Mouse (Mus musculus) embryonic facial prominence, embryonic 15.5 days (tissue): ENCODE results near the gene Ednra. TPM values are rescaled to one million over a fixed set of nuclear protein-coding genes. Genes with fewer than 3 reads are reported as not detected.

ENCODE experiments used
- ATAC-seq: fragments of 200-750 bp; cut with Nextera tagmentation; 2 replicates; pipeline ENCODE4 v1.8.0; 2017; ENCODE audit warnings: low read depth, moderate TSS enrichment; ENCODE audit not compliant: insufficient number of reproducible peaks, low FRiP score, low TSS enrichment
- H3K27ac ChIP-seq: fragments of 300-500 bp; sonication (generic); replicated peaks from 2 replicates; pipeline ENCODE4 v1.5.1; 2015; ENCODE audit warnings: mild to moderate bottlenecking, inconsistent platforms
- H3K27me3 ChIP-seq: fragments of 300-500 bp; sonication (generic); 2 replicates; pipeline ENCODE4 v1.6.1; 2015; ENCODE audit warnings: inconsistent platforms
- H3K36me3 ChIP-seq: fragments of 300-500 bp; sonication (generic); 2 replicates; pipeline ENCODE4 v1.6.1; 2015; ENCODE audit warnings: mild to moderate bottlenecking, inconsistent platforms
- H3K4me1 ChIP-seq: fragments of 300-500 bp; sonication (generic); 2 replicates; pipeline ENCODE4 v1.6.1; 2015; ENCODE audit warnings: inconsistent platforms
- H3K4me2 ChIP-seq: fragments of 300-500 bp; sonication (generic); replicated peaks from 2 replicates; pipeline ENCODE4 v1.6.1; 2015; ENCODE audit warnings: mild to moderate bottlenecking, inconsistent platforms
- H3K4me3 ChIP-seq: fragments of 300-500 bp; sonication (generic); replicated peaks from 2 replicates; pipeline ENCODE4 v1.5.1; 2015; ENCODE audit warnings: mild to moderate bottlenecking, inconsistent platforms
- H3K9ac ChIP-seq: fragments of 300-500 bp; sonication (generic); 2 replicates; pipeline ENCODE4 v1.6.1; 2015; ENCODE audit warnings: inconsistent platforms
- H3K9me3 ChIP-seq: fragments of 300-500 bp; sonication (generic); replicated peaks from 2 replicates; pipeline ENCODE4 v1.6.1; 2016; ENCODE audit warnings: inconsistent platforms
- WGBS: fragments of 180-500 bp; shearing (Covaris S2); methylation state at CpG from one replicate; pipeline ENCODE4 v1.1.7; 2015; 5-methylcytosine and 5-hydroxymethylcytosine counted together
- polyA plus RNA-seq: library from polyadenylated mRNA; unstranded; fragments of >200 nt; fragmentation: Nextera tagmentation; extraction: Ambion mirVana; gene quantifications from 2 replicates; pipeline ENCODE4 v1.2.1, GENCODE M21; 2015

The Ednra gene
- polyA plus RNA-seq, 1 experiment from 2014 or later = 56.9 TPM

GRCm38 (mm10) chr8:77683356-77684106 is 40.7 kb downstream of the Ednra start:
- Histone ChIP-seq H3K36me3 (peaks cover 3% of the 10 kb centered on the region; the same call in 1 of the 2 replicates), H3K9me3 (no peaks in the 10 kb centered on the region), H3K4me1 (peaks cover 20% of the 10 kb centered on the region), H3K27me3 (no peaks in the 10 kb centered on the region), H3K4me3 (no peak overlapping the region), H3K4me2 (no peak overlapping the region), H3K27ac (no peak overlapping the region), H3K9ac (no peak overlapping the region)
- no peak for ATAC-seq
- WGBS = 61% methylated on average over 6 of the region's 6 CpGs

DNA sequence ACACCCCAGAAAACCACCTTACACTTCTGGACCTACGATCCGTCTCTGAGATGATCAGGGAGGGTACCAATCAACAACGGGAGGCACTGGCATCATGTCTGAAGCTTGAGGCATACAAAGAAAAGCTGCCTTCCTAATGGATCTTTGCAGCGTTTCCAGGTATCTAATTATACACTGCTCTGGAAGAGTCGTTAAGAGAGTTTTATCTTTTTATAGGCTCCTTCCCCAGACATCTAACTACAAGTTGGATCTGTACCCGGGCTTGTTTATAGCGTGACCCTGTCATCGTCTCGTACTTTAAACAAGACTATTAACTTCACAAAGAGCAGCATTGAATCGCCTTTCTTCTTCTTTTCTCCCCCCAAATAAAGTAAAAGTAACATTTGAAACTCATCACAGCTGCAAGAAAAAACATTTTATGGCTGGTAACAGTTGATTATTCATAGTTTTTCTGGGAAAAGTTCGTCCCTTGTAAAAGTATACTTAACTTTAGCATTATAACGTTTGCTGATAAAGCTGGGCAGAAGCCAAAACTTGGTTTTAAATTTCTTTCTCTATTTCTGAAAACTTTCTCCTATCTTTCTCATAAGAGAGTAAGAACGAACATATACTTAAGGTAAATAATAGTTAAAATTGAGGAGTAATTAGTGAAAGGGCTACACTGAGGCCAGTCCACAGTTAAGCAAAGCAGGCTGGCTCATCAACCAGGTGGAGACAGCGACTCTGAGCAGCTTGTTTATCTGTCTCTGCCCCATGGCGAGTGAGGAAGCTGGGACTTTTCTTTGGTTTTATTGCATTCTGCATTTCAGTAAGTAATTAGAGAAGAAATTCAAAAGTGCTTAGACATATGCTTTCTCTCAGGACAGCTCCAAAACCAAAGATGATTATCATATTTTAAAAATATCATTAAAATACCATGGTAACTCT is 42.0 kb downstream of the Ednra start:
- H3K9me3 ChIP-seq = no peaks in the 10 kb centered on the region
- H3K4me1 ChIP-seq = peaks cover 20% of the 10 kb centered on the region
- no peak overlapping the region for H3K27ac ChIP-seq
- peaks cover 3% of the 10 kb centered on the region; the same call in 1 of the 2 replicates for H3K36me3 ChIP-seq
- 24% methylated on average over 15 of the region's 15 CpGs for WGBS
- H3K4me2 ChIP-seq = 0 out of 2 replicates have a peak overlapping the region, but pooled peaks have one; percentile 8
- no peak for ATAC-seq
- H3K27me3 ChIP-seq = no peaks in the 10 kb centered on the region
- no peak overlapping the region for H3K4me3 ChIP-seq
- no peak overlapping the region for H3K9ac ChIP-seq

DNA sequence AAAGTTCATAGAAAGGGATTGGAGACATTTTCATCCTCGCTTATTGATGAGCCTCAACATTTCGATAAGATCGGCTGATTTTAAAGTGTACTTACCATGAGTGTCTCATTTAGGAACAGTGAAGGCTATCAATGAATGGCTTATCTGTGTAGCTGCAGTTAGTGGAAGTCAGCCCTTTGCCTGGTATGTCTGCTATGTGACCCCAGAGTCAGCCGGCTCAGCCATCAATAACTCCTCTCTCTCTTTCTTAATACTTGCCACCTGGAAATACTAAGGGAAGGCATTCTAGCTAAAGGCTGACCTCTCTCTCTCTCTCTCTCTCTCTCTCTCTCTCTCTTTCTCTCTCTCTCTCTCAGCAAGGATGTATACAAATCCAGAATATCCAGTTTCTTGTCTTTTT is 52.2 kb downstream of the Ednra start:
- ATAC-seq = no peak
- peaks cover 20% of the 10 kb centered on the region for H3K4me1 ChIP-seq
- no peak overlapping the region for H3K9ac ChIP-seq
- no peak overlapping the region for H3K27ac ChIP-seq
- H3K27me3 ChIP-seq = no peaks in the 10 kb centered on the region
- no peaks in the 10 kb centered on the region for H3K9me3 ChIP-seq
- no peak overlapping the region for H3K4me3 ChIP-seq
- WGBS = 51% methylated on average over 4 of the region's 4 CpGs
- H3K36me3 ChIP-seq = peaks cover 30% of the 10 kb centered on the region; the same call in 1 of the 2 replicates
- no peak overlapping the region for H3K4me2 ChIP-seq

GRCm38 (mm10) chr8:77670612-77671363 is 53.5 kb downstream of the Ednra start:
- no peak overlapping the region for H3K4me3 ChIP-seq
- no peak overlapping the region for H3K4me2 ChIP-seq
- H3K4me1 ChIP-seq = peaks cover 20% of the 10 kb centered on the region
- peaks cover 40% of the 10 kb centered on the region for H3K36me3 ChIP-seq
- H3K9me3 ChIP-seq = no peaks in the 10 kb centered on the region
- ATAC-seq = no peak
- H3K27ac ChIP-seq = peak overlapping the region; percentile 63
- 55% methylated on average over 4 of the region's 4 CpGs for WGBS
- no peak overlapping the region for H3K9ac ChIP-seq
- no peaks in the 10 kb centered on the region for H3K27me3 ChIP-seq

DNA sequence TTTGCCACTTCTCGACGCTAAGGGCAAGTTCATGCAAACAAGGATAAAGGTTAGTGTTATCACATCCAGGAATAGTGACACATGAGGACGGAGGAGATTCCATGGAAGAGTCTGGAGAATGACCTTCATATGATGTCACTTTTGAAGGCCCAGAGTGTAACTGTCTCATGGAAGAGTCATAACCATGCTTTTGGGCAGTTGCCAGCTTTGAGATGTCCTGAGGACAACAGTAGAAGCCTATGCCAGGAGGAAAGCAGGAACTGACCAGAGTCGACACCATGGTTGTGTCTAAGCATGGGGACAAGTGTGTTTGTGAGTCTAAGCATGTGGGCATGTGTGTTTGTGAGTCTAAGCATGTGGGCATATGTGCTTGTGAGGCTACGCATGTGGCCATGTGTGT is 56.3 kb downstream of the Ednra start:
- H3K27ac ChIP-seq = no peak overlapping the region
- H3K4me2 ChIP-seq = no peak overlapping the region
- H3K9me3 ChIP-seq = no peaks in the 10 kb centered on the region
- H3K36me3 ChIP-seq = peaks cover 57% of the 10 kb centered on the region
- H3K4me3 ChIP-seq = no peak overlapping the region
- H3K9ac ChIP-seq = no peak overlapping the region
- H3K4me1 ChIP-seq = peaks cover 16% of the 10 kb centered on the region
- ATAC-seq = no peak
- H3K27me3 ChIP-seq = no peaks in the 10 kb centered on the region
- WGBS = 89% methylated on average over 5 of the region's 5 CpGs

- H3K36me3 ChIP-seq = peaks cover 55% of the 10 kb centered on the region
- ATAC-seq = no peak
- H3K4me2 ChIP-seq = no peak overlapping the region
- H3K4me3 ChIP-seq = no peak overlapping the region
- no peak overlapping the region for H3K27ac ChIP-seq
- H3K9ac ChIP-seq = no peak overlapping the region
- no peaks in the 10 kb centered on the region for H3K9me3 ChIP-seq
- WGBS = 91% methylated on average over 13 of the region's 13 CpGs
- H3K4me1 ChIP-seq = peaks cover 3% of the 10 kb centered on the region; the same call in 1 of the 2 replicates
- H3K27me3 ChIP-seq = no peaks in the 10 kb centered on the region
Observed at GRCm38 (mm10) chr8:77664901-77665300, 59.4 kb downstream of the Ednra start.

DNA sequence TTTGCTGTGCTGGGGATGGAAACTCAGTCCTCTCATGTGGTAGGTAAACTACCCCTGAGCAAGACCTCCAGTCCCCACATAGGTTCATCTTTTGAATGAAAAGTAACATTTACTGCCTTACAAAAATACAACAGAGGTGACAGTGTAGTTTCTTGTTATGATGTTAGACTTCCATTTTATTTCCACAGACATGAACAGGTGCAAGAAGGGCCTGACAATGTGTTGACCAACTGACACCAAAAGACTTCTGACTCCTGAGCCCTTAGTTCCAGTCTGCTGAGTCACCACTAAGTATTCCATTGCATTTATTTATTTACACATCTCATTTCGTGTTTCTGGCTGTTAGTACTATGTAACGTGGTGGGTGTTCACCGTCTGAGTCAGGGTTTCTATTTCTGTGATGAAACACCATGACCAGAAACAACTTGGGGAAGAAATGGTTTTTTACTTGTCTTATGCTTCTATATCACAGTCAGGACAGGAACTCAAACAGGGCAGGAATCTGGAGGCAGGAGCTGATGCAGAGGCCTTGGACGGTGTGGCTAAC is 64.7 kb downstream of the Ednra start:
- Histone ChIP-seq H3K9me3 (no peaks in the 10 kb centered on the region), H3K4me3 (no peak overlapping the region), H3K9ac (no peak overlapping the region), H3K4me2 (no peak overlapping the region), H3K4me1 (0 out of 2 replicates have a peak, but pooled peaks cover 3% of the 10 kb centered on the region), H3K36me3 (peaks cover 13% of the 10 kb centered on the region), H3K27me3 (no peaks in the 10 kb centered on the region), H3K27ac (no peak overlapping the region)
- ATAC-seq = no peak
- WGBS = 71% methylated on average over 4 of the region's 4 CpGs

GRCm38 (mm10) chr8:77658356-77658755 is 65.9 kb downstream of the Ednra start:
- H3K27ac ChIP-seq = no peak overlapping the region
- 24% methylated on average over 3 of the region's 3 CpGs for WGBS

DNA sequence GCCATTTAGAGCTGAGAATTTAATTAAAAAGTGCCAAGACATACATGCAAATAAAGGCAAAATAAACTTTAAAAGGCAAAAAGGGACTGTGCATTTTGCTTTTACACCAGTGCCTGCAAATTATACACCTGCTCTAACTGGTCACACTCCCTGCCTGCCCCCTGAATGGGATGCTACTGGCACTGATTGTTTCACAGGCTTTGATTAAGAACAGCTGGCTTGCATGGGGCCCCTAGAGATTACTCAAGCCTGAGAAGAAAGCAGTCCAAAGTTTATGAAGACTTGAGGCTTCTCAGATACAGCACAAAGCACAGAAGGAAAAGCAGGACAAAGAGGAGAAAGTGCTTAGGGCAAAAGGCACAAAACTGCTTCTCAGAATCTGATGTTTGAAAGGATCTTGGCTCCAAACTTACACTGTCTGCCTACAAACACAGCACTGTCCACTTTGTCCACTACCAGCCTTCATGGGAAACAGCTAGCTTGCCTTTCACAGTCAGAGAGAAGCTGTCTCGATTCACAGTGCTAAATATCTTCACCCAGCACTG is 73.5 kb downstream of the Ednra start:
- Histone ChIP-seq H3K36me3 (no peaks in the 10 kb centered on the region), H3K4me2 (no peak overlapping the region), H3K4me1 (no peaks in the 10 kb centered on the region), H3K9me3 (no peaks in the 10 kb centered on the region), H3K4me3 (no peak overlapping the region), H3K27ac (no peak overlapping the region), H3K9ac (no peak overlapping the region), H3K27me3 (no peaks in the 10 kb centered on the region)
- WGBS = 29% methylated on average over 1 of the region's 1 CpGs
- no peak for ATAC-seq

More at GRCm38 (mm10) chr8:77658356-77658755, 65.9 kb downstream of the Ednra start:
- no peak overlapping the region for H3K4me2 ChIP-seq
- ATAC-seq = no peak
- no peak overlapping the region for H3K4me3 ChIP-seq
- no peaks in the 10 kb centered on the region for H3K27me3 ChIP-seq
- H3K9me3 ChIP-seq = no peaks in the 10 kb centered on the region
- H3K4me1 ChIP-seq = 0 out of 2 replicates have a peak, but pooled peaks cover 3% of the 10 kb centered on the region
- no peak overlapping the region for H3K9ac ChIP-seq
- peaks cover under 1% of the 10 kb centered on the region; the same call in 1 of the 2 replicates for H3K36me3 ChIP-seq

DNA sequence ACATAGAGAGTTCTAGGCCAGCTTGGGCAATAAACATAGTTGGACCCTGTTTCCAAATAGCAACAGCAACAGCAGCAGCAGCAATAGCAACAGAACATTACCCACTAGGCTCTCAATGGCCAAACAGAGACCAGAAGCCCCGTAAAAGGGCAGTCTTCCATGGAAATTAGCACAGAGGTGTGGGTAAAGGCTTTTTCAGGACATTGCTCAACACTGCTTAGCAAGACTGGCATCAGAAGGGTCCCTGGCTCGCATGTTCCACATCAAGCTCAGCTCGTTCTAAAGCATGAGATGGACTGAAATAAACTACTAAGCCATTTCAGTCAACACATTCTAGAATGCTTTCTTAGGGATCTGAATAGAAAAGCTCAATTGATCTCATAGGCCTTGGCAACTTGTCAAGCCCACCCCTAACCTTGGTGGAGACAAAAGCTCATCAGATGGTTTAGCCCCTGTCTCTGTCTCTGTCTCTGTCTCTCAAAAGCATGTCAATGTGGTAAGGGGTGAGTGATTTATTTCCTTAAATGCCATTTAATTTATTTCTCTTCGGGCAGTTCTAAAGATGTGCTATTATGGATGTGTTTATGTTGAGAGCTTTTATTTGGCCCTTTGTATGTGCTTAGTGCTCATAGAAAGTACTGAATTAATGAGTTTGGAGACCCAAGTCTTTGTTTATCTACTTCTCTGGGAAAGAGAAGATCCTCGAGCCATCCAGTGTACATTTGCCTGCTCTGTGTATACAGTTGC is 84.0 kb downstream of the Ednra start:
- WGBS = 70% methylated on average over 5 of the region's 5 CpGs
- H3K27me3 ChIP-seq = no peaks in the 10 kb centered on the region
- no peak overlapping the region for H3K4me3 ChIP-seq
- H3K27ac ChIP-seq = no peak overlapping the region
- no peaks in the 10 kb centered on the region for H3K36me3 ChIP-seq
- ATAC-seq = no peak
- H3K4me2 ChIP-seq = no peak overlapping the region
- no peaks in the 10 kb centered on the region for H3K9me3 ChIP-seq
- H3K4me1 ChIP-seq = no peaks in the 10 kb centered on the region
- no peak overlapping the region for H3K9ac ChIP-seq
